Mouse (Mus musculus): Measurements from ENCODE around the gene Zfp990.
"Not testable (repeated sequence)": the region's sequence is repeated elsewhere in the genome, so short reads cannot be mapped to it uniquely, and the experiment has no call there.

The Zfp990 gene

DNA sequence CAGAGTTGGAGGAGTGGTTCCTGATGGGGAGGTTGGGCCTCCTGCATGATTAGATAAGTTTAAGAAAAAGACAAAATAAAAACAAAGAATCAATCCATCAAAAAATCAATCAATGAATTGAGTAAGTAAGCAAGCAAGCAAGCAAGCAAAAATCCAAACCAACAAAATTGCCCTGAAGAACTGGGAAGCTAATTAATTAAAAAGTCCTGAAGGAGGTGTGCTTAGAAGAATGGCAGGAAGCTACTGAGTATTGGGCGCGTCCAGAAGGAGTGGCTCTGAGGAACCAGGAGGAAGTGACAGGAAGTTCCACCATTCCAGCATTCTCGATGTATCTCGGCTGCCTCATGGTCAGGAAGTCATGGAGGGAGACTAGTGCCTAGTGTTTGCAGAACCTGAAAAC lies at the start of gene Zfp990:
Gene Zfp990 (plus strand): TSS at position 301 of the 400 bp plus-strand sequence.
- not testable (repeated sequence) for DNase-seq (ENCODE audit: low spot score)

DNA sequence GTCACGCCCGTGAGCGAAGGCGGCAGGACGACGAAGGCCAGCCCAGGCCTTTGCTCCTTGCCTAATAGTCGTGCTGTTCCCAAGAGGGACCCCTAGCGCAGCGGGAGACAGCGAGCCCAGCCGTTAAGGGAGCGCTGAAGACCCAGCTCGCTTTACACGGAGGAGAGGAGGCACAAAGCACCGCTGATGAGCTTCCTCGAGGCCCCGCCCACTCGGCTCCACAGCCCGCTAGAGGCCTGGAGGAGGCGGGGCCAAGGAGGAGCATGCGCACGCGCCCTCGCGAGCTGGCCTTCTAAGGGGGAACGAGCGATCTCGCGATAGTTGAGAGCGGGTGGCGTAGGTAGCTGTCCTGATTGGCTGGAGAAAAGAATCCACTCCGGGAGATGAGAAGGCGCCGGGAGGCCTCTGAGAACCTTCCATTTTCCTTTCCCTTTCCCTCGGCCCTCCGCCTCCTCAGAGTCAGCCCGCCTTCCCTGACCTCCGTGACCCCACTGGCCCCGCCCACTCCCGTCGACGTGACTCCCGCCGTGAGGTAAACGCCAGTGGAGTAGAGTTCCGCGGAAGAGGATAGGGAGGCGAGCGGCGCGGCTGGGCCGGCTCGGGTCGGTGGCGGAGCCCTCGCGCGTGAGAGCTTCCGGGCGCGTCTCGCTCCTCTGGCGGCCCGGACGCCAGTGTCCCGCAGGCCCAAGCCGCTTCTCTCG lies 46.9 kb upstream of the Zfp990 start:
- DNase-seq (ENCODE audit: low spot score) = not testable (repeated sequence)

DNA sequence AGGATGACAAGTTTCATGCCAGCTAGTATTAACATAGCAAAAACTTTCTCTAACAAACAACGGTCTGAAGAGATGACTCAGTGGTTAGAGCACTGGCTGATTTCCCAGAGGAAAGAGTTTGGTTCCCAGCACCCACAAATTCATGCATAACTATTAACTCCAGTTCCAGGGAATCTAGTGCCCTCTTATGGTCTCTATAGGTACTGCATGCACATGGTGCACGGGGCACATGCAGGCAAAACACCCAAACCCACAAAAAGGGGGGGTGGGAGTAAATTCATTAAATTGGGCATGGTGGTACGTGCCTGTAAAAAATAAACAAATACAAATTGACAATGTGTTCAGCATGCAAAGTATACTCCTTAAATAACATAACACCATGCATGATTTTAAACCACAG lies 32.4 kb upstream of the Zfp990 start:
- DNase-seq (ENCODE audit: low spot score) = no peak

DNA sequence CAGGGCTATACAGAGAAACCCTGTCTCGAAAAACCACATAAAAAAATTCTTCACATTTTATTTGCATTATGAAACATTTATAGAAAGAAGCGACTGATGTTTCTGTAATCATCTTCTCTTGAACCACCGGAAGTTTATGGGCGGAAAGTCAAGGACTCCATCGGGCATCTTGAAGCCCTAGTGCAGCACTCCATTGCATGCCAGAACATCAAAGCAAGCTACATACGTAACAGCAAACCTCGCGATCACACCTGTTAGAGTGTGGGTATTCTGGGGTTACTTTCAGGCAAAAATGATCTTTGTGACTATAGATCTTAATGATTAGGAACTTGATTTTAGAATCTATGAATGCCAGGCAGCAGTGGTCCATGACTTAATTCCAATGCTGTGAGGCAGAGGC lies 29.9 kb upstream of the Zfp990 start:
- DNase-seq (ENCODE audit: low spot score) = not testable (repeated sequence)

DNA sequence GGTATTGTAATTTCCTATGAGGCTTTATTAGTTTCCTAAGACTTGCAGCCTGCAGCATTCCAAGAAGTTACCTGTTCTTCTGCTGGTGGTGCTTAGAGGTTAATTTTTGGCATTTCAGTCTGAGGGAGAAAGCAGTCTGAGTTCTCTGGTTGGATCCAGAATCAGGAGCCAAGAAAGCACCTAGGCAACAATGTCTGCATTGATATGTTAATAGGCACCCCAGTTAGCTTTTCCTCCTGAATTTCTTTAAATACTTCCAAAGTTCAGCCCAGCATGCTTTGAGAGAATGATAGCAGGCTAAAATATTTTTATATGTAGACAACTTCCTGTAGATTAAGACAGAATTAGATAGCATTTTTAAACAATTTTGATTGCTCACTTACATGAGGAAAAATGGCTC lies 21.2 kb upstream of the Zfp990 start:
- DNase-seq (ENCODE audit: low spot score) = no peak

DNA sequence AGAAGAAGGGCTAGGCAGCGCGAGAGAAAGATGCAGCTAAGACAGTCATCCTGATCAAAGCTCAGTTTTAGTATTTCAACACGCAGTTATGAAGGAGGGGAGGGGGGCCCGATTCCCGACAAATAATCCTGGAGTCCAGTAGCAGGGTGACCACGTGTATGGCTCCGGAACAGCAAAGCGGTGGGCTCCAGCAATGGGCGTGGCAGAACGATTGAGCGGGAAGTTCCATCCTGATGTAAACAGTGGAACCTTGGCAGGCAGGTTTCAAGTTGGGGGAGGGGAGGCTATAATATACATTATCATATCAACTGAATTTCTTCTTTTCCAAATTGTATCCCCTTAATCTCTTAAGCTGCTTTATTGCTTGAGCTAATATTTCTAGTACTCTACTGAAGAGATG lies 18.4 kb upstream of the Zfp990 start:
- no peak for DNase-seq (ENCODE audit: low spot score)

DNA sequence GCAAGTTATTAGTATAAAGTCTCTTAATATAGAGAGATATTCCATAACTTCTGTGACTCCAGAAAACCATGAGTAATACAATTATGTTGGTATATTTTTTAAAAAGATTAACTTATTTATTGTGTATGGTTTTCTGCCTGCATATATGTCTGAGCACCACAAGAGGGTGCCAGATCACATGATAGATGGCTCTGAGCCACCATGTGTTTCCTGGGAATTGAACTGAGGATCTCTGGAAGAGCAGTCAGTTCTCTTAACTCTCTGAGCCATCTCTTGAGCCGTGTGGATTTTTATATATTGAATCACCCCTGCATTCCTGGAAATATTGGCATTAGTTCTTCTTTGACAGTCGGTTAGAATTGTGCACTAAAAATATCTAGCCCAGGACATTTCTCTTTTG lies 17.2 kb upstream of the Zfp990 start:
- DNase-seq (ENCODE audit: low spot score) = not testable (repeated sequence)

DNA sequence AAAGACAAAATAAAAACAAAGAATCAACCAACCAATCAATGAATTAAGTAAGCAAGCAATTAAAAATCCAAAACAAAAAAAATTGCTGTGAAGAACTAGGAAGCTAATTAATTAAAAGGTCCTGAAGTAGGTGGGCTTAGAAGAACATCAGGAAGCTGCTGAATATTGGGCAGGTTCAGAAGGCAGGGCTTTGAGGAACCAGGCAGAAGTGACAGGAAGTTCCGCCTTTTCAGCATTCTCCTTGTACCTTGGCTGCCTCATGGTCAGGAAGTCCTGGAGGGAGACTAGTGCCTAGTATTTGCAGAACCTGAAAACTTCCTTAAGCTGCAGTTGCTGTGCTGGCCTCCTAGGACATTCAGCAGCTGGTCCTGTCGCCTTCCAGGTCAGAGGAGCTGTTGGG lies 4.1 kb downstream of the Zfp990 start:
- not testable (repeated sequence) for DNase-seq (ENCODE audit: low spot score)

DNA sequence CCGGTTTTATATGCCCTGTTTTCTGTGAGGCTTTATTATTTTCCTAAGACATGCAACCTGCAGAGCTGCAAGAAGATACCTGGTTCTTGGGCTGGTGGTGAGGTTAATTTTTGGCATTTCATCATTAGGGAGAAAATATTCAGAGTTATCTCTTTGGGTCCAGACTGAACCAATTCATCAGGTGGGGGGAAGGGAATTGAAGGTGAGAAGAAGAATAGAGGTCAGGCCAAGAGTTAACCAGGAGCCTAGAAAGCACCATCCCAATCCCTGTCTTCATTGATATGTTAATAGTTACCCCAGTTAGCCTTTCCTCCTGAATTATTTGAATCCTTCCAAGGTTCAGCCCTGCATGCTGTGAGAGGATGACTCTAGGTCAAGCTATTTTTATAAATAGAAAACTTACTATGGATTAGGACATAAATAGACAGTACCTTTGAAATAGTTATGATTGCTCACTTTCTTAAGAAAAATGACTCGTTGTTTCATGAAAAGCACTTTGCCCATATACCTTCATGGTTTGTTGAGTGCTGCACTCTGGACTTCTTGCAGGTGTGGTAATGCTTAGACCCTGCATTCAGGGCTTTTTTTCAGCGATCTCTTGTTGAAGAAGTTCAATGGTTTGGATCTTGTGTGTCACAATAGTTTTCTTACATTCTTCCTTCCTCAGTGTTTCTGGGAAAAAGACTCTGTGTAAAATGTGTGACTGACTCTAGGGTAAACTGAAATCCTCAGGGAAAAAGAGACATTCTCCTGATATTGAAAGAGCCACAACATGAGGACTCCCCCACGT lies 5.4 kb downstream of the Zfp990 start:
- DNase-seq (ENCODE audit: low spot score) = not testable (repeated sequence)

DNA sequence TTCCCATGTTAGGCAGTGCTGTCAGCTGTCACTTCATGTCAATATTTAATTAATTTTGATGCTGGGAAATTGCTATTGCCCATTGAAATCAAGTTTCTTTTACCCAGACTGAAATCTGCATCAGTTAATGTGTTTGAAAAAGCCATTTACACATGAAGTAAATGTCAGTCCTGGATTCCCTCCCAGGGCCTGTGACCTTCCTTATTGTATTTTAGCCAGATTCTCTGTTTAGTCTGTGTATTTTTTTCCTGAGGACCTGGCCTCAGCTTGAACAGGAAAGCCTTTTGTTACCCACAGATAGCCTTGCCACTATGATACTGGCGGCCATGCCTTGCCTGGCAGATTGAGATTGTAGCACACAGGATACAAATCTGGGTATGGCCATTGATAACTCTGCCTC lies 6.8 kb downstream of the Zfp990 start:
- DNase-seq (ENCODE audit: low spot score) = not testable (repeated sequence)

DNA sequence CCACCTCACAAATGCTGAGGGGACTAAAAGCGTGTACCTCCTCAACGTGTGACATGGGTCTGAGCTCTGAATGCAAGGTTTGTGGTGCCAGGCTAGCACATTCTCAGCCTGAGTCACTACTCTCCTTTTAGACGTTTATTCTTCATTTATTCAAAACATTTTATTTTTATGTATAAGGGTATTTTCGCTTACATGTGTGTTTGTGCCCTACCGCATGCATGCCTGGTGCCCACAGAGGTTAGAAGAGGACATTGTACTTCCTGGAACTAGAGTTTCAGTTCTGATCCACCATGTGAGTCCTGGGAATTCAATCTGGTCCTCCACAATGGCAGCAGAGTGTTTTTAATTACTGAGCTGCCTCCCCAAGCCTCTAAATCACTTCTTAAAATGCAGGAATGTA lies 33.3 kb downstream of the Zfp990 start:
- DNase-seq (ENCODE audit: low spot score) = not testable (repeated sequence)

DNA sequence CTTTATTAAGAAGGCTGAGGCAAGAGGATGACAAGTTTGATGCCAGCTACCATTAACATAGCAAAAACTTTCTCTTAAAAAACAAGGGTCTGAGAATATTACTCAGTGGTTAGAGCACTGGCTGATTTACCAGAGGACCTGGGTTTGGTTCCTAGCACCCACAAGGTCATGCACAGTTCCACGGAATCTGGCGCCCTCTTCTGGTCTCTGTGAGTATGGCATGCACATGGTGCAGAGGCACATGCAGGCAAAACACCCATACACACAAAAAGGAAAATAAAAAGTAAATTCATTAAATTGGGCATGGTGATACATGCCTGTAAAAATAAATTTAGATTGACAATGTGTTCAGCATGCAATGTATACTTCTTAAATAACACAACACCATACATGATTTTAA lies 34.5 kb downstream of the Zfp990 start:
- DNase-seq (ENCODE audit: low spot score) = not testable (repeated sequence)

DNA sequence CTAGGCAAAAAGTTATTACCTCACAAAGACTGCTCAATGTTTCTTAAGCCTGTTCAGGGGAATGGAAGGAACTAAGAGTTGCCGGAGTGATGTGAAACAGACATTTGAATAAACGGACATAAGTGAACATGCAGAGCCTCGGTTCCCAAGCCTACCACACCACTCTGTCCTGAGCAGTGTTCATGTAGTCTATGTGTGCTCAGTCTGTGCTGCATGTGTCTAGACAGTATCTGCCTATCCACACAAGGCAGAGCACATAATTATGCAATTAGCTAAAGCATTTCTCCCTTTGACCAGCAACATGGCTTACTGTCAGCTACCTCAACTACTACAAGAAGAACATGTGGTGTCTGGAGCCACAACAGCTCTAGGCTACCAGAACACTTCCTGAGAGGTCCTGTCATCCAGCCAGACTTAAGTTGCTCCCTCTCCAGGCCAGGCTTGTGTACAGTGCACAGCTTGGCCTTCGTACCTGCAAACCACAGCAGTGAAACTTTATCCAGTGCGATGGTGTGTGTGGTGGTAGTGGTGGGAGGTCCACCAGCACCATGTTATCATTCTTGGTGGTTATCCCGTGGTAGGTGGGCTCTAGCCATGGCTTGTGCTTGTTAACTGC lies 35.3 kb downstream of the Zfp990 start:
- not testable (repeated sequence) for DNase-seq (ENCODE audit: low spot score)

DNA sequence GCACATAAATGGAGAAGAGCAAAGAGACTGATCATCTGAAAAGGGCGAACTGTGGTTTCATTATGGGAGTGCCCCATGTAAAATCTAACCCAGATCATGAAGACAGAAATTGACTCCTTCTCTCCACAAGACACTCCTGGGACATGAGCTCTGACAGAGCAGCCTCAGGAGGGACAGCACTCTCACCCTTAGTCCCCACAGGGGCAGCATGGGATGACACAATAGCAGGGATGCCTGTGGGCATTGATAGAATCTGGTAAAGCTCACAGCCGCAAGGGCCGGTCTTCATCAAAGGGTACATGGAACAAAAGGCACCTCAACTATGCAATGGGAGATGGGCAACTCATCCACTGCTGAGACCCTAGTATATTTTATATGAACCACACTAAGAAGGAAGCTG lies 35.9 kb downstream of the Zfp990 start:
- DNase-seq (ENCODE audit: low spot score) = not testable (repeated sequence)

DNA sequence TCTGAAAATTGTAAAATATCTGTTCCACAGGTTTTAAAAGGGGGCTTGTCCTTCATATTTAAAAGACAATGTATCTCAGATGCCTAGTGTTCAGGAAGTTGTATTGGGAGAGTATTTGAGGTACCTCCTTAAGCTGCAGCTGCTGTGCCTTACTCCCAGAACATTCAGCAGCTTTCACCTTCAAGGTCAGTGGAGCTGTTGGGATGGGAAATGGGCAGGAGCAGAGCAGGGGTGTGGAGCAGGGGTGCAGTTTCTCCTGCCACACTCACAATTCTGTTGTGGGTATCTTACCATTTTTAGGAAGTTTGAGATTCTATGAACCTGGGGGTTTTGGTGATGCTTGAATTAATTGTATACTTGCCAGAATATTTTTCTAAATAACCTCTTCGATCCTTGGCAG lies 46.1 kb downstream of the Zfp990 start:
- DNase-seq (ENCODE audit: low spot score) = no peak

DNA sequence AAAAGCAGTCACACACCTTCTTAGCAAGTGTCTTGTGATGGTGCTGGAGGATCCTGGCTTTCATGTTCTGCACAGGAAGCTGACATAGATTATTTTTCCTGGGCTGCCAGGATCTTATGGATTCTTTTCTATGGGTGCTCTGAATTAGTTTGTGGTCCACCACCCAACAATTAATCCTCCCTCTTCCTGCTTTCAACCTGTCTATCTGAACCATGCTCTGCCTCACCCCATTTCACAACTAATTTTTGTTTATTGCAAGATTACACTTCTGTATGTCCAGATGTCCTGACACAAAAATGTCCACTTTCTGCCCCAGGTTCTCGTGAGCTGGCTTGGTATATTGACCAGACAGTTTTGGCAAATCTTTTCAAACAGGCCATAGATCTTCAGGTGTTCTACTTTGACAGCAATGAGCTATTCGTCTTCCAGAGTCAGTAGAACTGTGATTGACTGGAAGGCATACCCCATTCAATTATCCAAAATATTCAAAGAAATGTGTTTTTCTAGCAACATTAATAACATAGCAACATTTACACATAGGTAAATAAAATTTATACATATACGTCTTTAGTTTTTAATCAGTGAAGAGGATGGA lies 49.0 kb downstream of the Zfp990 start:
- no peak for DNase-seq (ENCODE audit: low spot score)

DNA sequence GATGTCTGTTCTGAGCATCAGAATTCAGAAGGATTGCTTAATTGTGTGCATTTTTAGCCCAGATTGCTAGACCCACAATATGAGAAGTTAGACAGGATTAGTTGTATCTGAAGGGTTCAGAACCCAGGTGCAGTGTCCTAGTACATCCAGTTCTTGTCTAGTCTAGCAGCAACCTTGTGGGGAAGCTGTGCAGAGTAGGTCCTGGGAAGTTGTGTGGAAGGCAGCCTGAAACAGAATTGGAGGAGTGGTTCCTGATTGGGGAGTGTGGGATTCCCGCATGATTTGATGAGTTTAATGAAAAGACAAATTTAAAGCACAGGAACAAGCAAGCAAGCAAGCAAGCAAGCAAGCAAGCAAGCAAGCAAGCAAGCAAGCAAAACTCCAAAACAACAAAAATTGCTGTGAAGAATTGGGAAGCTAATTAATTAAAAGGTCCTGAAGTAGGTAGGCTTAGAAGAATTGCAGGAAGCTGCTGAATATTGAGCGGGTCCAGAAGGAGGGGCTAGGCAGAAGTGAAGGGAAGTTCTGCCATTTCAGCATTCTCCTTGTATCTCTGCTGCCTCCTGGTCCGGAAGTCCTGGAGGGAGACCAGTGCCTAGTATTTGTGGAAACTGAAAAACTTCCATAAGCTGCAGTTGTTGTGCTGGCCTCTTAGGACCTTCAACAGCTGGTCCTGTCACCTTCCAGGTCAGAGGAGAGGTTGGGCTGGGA lies 53.7 kb downstream of the Zfp990 start:
- no peak for DNase-seq (ENCODE audit: low spot score)

DNA sequence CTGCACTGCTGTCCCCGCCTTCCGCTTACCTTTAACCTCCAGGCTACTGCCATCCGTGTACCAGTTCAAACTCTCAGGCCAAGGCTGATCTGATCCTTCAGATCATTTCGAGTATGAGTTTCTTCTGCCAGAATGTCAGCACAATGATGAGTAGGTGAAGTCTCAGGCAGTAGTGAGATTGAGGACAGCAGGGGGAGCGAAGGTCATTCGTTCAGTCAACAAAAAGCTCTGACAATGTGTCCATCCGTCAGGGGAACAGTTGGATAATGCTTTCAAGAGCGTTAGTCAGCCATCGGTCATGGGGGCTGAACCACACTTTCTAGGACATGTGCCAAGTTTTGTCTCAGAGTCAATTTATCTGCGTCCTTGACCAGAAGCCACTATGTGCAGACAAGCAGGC lies 59.9 kb downstream of the Zfp990 start:
- not testable (repeated sequence) for DNase-seq (ENCODE audit: low spot score)

DNA sequence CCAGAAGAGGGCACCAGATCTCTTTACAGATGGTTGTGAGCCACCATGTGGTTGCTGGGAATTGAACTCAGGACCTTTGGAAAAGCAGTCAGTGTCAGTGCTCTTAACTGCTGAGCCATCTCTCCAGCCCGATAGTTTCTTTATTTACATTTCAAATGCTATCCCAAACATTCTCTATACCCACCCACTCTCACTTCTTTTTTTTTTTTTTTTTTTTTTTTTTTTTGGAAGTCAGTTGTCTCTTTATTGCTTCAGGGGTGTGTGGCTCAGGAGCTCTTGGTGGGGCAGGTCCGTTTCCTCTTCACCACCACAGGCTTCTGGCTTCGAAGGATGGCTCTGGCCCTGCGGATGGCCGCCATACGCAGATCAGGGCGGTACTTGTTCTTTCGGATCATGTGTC lies 66.1 kb downstream of the Zfp990 start:
- not testable (repeated sequence) for DNase-seq (ENCODE audit: low spot score)

DNA sequence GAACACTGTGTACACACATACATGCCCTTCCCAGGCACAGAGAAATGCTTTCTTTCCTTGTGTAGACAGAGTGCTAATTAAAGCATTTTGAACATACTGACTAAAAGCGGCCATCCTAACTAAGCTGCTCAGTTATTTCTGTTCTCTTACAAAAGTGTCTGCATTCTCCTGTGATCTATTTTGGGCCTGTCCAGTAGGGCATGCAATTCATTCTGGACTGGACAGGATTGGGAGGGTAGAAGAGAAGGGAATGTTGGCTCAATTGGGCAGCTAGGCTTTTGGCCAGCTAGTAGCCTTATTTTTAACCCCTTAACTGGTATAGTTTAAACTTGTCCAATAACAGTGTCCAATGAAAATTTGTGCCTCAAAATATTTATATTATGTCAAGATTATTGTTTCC lies 69.8 kb downstream of the Zfp990 start:
- DNase-seq (ENCODE audit: low spot score) = not testable (repeated sequence)

DNA sequence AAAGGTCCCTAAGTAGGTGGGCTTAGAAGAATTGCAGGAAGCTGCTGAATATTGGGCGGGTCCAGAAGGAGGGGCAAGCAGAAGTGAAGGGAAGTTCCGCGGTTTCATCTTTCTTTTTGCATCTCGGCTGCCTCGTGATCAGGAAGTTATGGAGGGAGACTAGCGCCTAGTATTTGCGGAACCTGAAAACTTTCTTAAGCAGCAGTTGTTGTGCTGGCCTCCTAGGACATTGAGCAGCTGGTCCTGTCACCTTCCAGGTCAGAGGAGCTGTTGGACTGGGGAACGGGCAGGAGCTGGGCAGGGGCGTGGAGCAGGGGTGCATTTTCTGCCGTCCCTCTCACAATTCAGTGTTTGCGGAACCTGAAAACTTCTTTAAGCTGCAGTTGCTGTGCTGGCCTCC lies 74.5 kb downstream of the Zfp990 start, which contains the start of gene Gm13212:
Gene Gm13212 (plus strand): TSS at position 89 of the 400 bp plus-strand sequence.
- DNase-seq (ENCODE audit: low spot score) = not testable (repeated sequence)

DNA sequence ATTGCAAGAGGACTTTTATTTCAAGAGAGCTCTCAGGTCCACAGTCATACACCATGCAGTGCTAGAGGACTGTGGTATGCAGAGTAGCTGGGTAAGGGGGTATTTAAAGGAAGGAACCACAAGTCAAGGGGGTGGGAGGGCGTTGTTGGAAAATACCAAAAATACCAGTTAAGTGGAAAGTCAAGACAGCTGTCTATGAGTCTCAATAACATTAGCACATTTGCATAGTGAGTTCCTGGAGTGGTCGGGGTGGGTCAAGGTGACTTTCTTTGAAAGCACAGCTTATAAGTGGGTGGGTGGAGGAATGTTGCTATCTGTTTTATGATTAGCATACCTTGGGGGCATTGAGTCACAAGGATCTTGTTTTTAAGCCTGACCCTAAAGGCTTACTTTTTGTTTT lies 75.5 kb downstream of the Zfp990 start:
- not testable (repeated sequence) for DNase-seq (ENCODE audit: low spot score)
